Mouse (Mus musculus) CD4-positive helper T cell, adult 2 months (primary cell): ENCODE data around the gene Alad.

ENCODE experiments used
- DNase-seq: peaks from one replicate; pipeline ENCODE4 v3.0.0-alpha.2; 2012; ENCODE audit warnings: low read depth, missing footprints, low spot score

Alad gene

GRCm38 (mm10) chr4:62519849-62520233 lies at the start of gene Alad:
Alad (minus strand) TSS chr4:62519918.
- peak; percentile 81 for DNase-seq

GRCm38 (mm10) chr4:62568359-62568758 lies 48.6 kb upstream of the Alad start:
- DNase-seq, result no peak

DNA sequence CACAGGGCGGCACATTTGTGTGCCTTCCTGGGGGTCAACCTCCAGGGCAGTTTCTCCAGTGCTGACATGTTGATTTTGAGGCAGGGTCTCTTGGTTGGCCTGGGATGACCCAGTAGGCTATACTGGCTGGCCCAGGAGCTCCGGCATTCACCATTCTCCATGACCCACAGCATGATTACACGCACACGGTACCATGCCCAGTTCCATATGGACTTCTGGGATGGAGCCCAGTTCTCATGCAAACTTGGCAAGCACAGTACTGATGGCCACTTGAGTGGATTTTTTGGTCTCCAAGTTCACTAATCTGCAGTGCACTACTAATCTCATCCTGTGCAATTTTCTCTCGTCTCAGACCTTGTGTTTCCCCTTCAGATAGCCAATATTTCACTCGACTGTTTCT lies 48.0 kb upstream of the Alad start:
- no peak for DNase-seq

DNA sequence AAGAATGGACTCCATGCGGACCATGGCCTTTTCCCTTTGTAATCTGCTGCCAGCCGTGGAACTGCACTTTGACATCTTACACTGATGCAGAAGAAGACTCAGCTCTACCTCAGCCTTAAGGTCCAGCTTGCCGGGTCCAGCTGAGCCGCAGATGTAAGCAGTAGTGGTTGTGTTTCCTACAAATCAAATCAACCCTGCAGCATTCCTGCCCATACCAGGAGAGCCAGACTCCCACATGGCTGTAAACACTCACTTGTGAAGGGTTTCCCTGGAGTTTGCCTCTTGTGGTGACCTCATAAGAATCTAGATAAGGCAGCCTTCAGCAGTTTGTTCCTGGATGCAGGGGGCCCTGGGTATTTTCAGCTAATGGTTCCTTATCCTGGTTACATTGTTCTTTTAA lies 46.8 kb upstream of the Alad start:
- DNase-seq, result no peak

- peak; percentile 78 for DNase-seq
These were observed 42.3 kb upstream of the Alad start for GRCm38 (mm10) chr4:62562006-62562405.

DNA sequence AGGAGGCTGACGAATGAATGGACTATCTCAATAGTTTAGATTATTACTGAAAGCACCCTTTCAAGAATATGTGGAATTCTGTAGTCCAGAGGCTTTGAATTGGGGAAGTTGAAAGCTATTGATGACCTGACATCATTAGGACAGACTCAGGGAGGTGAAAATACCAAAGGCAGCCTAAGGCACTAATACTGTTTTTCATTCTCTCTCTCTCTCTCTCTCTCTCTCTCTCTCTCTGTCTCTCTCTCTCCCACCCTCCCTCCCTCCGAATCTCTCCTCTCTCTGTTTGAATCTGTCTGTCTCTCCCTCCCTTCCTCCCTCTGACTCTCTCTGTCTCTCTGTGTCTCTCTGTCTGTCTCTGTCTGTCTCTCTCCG lies 41.9 kb upstream of the Alad start:
- no peak for DNase-seq

DNA sequence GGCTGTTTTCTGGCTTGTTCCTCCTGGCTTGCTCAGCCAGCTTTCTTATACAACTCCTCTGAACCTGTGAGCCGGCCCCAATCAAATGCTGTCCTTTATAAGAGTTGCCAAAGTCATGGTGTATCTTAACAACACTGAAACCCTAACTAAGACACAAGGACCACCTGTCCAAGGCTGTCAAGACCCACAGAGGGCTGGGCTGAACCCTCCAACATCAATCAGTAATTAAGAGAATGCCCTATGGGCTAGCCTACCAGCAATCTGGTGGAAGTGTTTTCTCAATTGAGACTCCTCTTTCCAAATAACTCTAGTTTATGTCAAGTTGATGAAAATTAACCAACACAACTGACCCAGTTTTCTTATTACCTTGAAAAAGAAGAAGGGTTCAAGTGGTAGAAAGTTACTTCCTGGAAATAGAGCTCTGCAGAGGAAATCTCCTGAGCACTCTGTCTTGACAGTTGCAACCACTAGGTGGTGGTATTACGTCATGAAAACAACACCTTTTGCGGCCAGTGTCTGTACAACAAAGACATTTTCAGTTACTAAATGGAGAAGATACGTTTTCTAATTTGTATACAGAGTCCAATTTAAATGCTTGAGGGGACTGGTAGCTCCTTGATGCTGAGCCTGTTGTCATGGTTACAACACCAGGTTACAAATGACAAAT lies 41.4 kb upstream of the Alad start:
- peak; percentile 90 for DNase-seq

- DNase-seq, result no peak
These were observed 40.1 kb upstream of the Alad start, which contains the start of gene Rgs3 for GRCm38 (mm10) chr4:62559797-62560329. Rgs3 (plus strand) TSS chr4:62559847.

- DNase-seq, result peak; percentile 33
These were observed 37.7 kb upstream of the Alad start for GRCm38 (mm10) chr4:62557436-62557835.

- DNase-seq, result peak; percentile 60
These were observed 32.2 kb upstream of the Alad start for GRCm38 (mm10) chr4:62551966-62552365.

DNA sequence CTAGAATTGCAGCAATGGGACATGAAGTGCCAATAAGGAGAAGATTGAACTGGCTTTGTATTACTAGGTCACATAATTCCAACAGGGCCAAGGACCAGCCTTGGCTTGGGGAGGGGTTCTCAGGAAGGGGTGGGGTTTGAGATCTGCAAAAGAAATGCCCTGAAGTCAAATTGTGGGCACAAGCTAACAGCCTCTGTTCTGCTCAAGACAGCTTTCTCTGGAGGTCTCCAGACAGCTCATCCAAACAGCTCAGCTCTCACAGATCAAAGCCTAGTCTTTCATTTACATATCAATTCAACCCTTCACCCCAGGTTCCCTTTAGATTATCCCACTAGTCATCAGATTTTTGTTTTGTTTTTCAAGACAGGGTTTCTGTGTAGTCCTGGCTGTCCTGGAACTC lies 25.1 kb upstream of the Alad start:
- no peak for DNase-seq

GRCm38 (mm10) chr4:62543782-62544181 lies 24.1 kb upstream of the Alad start:
- no peak for DNase-seq

DNA sequence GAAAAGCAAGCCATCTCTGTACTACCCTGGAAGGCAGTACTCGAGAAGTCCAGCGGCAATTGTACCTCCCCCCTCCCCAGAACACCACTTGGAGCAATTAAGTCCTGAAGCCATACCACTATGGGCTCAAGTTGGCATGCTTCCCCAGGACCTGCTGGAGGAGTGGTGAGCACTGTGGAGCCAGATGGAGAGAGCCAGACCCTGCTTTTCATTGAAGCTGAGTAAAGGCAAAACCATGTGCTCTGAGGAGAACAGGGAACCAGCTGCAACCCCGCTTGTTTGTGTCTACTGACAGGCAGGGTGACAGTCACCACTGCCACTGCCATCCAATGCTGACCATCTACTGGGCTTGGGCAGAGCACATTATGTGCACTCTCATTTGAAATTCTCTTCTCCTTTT lies 22.1 kb upstream of the Alad start:
- DNase-seq, result no peak

DNA sequence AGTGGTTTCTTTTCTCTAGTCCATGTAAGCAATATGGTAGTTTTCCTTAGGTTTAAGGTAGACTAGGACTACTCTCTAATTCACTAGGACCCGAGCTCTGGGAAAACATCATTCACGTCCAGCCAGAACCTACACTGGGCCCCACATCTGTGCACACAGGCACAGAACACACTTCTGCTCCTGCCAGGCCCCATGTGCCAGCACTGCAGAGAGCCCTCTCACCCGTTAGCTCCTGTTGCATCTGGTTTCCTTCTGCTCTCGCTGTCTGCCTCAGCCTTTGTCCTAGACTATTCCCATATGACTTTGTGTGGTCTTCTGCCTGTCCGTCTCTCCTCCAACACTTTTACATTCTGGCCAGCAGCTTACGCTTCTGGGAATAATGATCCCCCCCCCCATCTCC lies 14.0 kb upstream of the Alad start:
- DNase-seq, result no peak

- no peak for DNase-seq
These were observed 7.9 kb upstream of the Alad start for GRCm38 (mm10) chr4:62527655-62528054.

GRCm38 (mm10) chr4:62526256-62526655 lies 6.5 kb upstream of the Alad start:
- no peak for DNase-seq

- DNase-seq, result no peak
These were observed 5.7 kb upstream of the Alad start for GRCm38 (mm10) chr4:62525489-62525811.

GRCm38 (mm10) chr4:62524651-62525488 lies 5.2 kb upstream of the Alad start, which contains the start of the genes Pole3 and 4933430I17Rik:
Pole3 (minus strand) TSS chr4:62525068.
4933430I17Rik (plus strand) TSS chr4:62525369.
- DNase-seq, result peak; percentile 97

DNA sequence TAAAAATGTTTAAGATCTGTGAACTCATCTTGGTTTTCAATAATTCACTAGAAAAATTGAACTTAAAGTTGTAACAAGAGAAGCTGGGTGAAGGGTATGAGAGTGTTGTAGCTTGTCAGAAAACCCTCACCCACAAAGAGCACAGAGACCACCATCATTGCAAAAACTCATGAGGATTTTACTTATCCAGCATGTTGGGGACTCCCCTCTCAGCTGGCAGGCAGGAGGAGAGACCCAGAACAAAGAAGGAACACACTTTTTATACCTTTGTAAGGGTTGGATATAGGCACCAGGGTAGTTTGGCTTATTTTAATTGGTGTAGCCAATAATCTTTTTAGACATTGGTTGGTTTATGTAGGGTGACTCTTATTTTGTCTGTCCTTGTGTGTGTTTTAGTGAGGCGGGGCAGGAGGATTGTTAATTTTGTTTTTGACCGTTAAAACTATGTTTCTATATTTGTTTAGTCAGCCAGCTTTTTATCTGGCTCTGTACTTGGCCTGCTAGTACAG lies 1.2 kb upstream of the Alad start:
- DNase-seq, result no peak

DNA sequence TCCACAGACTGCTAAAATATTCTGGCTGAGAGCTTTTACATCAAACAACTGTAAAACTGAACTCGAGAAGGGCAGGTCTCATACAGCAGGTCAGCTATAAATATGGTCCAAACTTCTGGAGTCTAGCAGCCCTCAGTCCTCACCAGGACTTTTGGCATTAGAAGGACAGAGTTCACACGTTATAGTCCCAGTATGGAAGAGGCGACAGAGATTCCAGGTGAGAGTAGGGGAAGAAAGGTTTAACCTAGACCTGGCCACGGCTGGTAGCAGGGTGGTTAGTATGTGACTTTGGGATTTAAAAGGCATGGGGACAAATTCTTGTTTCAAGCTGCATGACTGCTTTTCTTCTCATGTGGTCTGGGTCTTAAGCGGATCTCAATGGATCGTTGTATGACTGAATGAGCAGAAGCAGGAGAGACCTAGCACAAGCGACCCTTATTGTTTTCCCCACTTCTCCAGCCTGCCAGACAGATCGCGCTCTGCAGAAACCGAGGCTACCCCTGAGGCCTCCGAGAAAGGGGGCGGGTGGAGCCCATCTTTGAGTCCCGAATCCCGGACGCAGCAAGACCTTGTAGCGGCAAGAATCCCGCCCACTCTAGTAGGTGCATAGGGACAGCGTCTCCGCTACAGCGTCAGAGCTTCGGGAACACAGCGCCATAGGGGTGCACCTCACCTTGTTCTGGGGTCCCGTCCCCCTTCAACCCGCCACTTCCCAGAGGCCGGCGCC lies 433 bp downstream of the Alad start:
- no peak for DNase-seq

GRCm38 (mm10) chr4:62518416-62519121 lies 1.1 kb downstream of the Alad start:
- peak; percentile 35 for DNase-seq
